Mouse (Mus musculus): Measurements from ENCODE around the gene Hist1h3a. TPM values are rescaled to one million over a fixed set of nuclear protein-coding genes. Genes with fewer than 3 reads are reported as not detected.
"Not testable (repeated sequence)": the region's sequence is repeated elsewhere in the genome, so short reads cannot be mapped to it uniquely, and the experiment has no call there.

Hist1h3a gene
- polyA plus RNA-seq, 1 experiment from 2014 or later: 8.0 TPM

DNA sequence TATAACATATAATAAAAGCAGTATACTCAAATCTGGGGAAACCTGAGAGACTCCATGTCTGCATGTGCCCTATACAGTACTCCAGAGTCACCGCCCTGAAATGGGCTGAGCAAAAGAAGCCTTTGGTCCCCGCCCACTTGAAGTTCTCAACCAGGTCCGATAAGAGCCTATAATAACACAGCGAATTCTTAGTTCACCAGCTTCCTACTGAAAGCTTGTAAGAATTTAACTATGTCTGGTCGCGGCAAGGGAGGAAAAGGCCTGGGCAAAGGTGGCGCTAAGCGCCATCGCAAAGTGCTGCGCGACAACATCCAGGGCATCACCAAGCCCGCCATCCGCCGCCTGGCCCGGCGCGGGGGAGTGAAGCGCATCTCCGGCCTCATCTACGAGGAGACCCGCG lies 5.4 kb downstream of the Hist1h3a start, which contains the start of gene Hist1h4b:
TSS of gene Hist1h4b (plus strand) at position 224 of the 400 bp plus-strand sequence.
- H3K27me3 ChIP-seq: no peaks in the 10 kb centered on the region
- no peaks in the 10 kb centered on the region for H3K9me3 ChIP-seq (replicated peaks)
- H3K4me2 ChIP-seq: peak within 1 kb of the TSS; percentile 70
- H3K4me3 ChIP-seq (replicated peaks): peak within 1 kb of the TSS; percentile 46
- H3K36me3 ChIP-seq: no peaks in the 10 kb centered on the region
- WGBS: under 1% methylated on average over 17 of the region's 22 CpGs
- H3K4me1 ChIP-seq: peaks cover 13% of the 10 kb centered on the region
- H3K9ac ChIP-seq: peak within 1 kb of the TSS; percentile 59
- peak; percentile 79 for ATAC-seq (replicated peaks; ENCODE audit: low FRiP score)
- H3K27ac ChIP-seq: peak within 1 kb of the TSS; percentile 97

DNA sequence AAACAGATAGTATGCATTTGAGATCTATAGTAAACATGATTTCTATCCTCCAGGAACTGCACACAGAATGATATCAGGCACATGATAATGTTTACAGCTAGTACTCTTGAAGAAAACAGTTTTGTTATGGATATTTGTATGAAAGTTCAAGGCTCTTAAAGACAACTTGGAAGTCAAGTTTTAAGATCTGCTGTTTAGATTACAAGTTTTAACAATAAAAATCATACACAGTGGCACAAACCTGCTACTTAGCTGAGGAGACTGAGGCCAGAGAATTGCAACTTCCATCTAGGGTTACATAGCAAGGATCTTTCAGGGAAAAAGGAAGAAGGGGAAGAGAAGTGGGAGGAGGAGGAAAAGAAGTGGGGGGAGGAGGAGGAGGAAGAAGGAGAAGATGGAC lies 7.2 kb downstream of the Hist1h3a start:
- Histone ChIP-seq H3K9ac (no peak overlapping the region), H3K9me3 (replicated peaks) (no peaks in the 10 kb centered on the region), H3K4me2 (no peak overlapping the region), H3K36me3 (no peaks in the 10 kb centered on the region), H3K27ac (0 out of 2 replicates have a peak overlapping the region, but pooled peaks have one; percentile 10), H3K4me3 (replicated peaks) (no peak overlapping the region), H3K27me3 (no peaks in the 10 kb centered on the region), H3K4me1 (peaks cover 7% of the 10 kb centered on the region)
- no peak for ATAC-seq (replicated peaks; ENCODE audit: low FRiP score)

DNA sequence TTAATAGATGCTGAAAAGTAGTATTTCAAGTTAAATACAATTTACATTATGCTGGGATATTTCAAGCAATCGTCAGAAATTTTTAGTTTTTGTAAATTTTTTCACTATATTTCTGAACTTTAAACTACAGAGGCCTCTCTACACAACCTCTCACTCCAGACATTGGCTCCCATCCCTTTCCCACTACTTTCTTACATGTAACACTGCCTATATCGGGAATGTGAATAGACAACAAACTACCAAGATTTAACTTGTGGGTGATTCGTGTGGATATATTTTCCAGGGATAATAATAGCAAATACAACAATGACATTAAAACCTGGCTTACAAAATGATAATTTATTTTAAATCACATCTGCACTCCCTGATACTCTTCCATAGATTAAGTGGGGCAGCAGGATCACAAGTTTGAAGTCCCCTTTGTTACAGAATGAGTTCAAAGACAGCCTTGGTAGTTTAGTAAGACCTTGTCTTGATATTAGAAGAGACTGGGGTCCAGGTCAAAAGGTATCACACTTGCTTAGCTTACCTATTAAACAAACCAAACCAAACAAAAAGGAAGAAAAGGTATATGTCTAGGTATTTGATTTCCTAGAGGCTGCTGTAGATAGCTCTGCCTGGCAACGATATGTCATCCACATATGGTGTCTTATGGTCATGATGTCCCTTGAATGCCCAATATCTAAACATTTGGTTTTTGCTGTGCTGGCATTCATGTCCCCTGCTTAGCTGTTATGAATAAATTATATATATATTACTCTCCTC lies 8.7 kb downstream of the Hist1h3a start:
- 56% methylated on average over 4 of the region's 4 CpGs for WGBS
- no peaks in the 10 kb centered on the region for H3K27me3 ChIP-seq
- peak overlapping the region; percentile 90 for H3K27ac ChIP-seq
- H3K4me3 ChIP-seq (replicated peaks): peak overlapping the region; percentile 44
- no peaks in the 10 kb centered on the region for H3K36me3 ChIP-seq
- peaks cover 6% of the 10 kb centered on the region for H3K4me1 ChIP-seq
- H3K9ac ChIP-seq: no peak overlapping the region
- no peak for ATAC-seq (replicated peaks; ENCODE audit: low FRiP score)
- peak overlapping the region; percentile 57 for H3K4me2 ChIP-seq
- H3K9me3 ChIP-seq (replicated peaks): no peaks in the 10 kb centered on the region

DNA sequence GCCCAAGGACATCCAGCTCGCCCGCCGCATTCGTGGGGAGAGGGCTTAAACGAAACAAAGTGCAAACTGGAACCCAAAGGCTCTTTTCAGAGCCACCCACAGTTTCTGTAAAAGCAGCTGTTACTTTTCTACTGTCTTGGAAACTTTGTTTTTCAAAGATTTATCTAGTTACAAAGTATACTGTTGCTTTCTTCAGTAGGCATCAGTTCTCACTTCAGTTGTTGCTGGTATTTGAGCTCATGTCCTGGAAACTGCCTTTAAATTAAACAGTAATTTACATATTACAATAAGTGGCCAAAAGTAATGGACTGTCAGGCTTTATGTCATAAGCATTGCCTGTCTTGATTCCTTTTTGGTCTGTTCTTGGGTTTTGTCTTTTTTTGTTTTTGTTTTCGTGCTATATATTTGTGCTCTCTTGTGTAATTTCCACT lies 9.4 kb downstream of the Hist1h3a start:
- H3K27ac ChIP-seq: peak overlapping the region; percentile 90
- H3K4me3 ChIP-seq (replicated peaks): peak overlapping the region; percentile 44
- ATAC-seq (replicated peaks; ENCODE audit: low FRiP score): no peak
- WGBS: 4% methylated on average over 6 of the region's 6 CpGs
- H3K9ac ChIP-seq: peak overlapping the region; percentile 41
- H3K9me3 ChIP-seq (replicated peaks): no peaks in the 10 kb centered on the region
- no peaks in the 10 kb centered on the region for H3K27me3 ChIP-seq
- peak overlapping the region; percentile 57 for H3K4me2 ChIP-seq
- no peaks in the 10 kb centered on the region for H3K36me3 ChIP-seq
- peaks cover 14% of the 10 kb centered on the region for H3K4me1 ChIP-seq

DNA sequence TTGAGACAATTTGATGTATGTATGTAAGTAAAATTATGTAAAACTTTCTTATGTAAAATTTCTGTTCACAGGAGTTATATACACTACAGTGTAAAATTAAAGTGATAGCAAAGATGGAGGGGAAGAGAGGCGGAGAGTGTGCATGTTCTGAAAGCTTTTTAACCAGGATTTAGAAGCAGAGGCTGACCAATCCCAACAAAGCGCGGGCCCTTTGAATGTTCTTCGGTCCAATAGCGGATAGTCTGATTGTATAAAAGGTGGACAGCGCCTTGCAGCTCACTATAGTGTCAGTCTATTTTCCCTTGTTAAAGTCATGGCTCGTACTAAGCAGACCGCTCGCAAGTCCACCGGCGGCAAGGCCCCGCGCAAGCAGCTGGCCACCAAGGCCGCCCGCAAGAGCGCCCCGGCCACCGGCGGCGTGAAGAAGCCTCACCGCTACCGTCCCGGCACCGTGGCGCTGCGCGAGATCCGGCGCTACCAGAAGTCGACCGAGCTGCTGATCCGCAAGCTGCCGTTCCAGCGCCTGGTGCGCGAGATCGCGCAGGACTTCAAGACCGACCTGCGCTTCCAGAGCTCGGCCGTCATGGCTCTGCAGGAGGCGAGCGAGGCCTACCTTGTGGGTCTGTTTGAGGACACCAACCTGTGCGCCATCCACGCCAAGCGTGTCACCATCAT lies 10.0 kb downstream of the Hist1h3a start, which contains the start of gene Hist1h3b:
TSS of gene Hist1h3b (plus strand) at position 201 of the 675 bp plus-strand sequence.
- not testable (repeated sequence) for H3K36me3 ChIP-seq
- H3K4me1 ChIP-seq: peaks cover 15% of the 10 kb centered on the region
- peak; percentile 92 for ATAC-seq (replicated peaks; ENCODE audit: low FRiP score)

DNA sequence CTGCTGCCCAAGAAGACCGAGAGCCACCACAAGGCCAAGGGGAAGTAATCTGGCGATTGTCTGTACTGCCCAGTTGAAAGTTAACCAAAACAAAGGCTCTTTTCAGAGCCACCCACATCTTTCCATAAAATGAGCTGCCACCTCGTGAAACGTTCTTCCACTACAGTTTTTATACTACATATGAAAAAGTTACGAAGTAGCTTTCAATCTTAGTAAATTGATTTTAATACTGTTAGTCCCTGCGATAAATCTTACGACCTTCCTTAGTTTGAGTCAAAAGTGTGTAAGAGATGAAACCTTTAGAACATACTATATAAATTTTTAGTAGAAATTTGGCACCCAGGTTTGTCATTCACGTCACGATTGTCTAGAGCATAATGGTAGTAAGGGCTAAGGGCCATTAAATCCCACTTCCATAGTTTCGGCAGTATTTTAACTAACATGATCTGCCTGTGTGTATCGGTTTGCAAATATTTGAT lies 10.7 kb downstream of the Hist1h3a start:
- Histone ChIP-seq H3K4me3 (replicated peaks) (peak overlapping the region; percentile 47), H3K9me3 (replicated peaks) (no peaks in the 10 kb centered on the region), H3K27me3 (no peaks in the 10 kb centered on the region), H3K27ac (peak overlapping the region; percentile 98), H3K4me1 (peaks cover 17% of the 10 kb centered on the region), H3K36me3 (no peaks in the 10 kb centered on the region), H3K9ac (peak overlapping the region; percentile 50), H3K4me2 (peak overlapping the region; percentile 62)
- under 1% methylated on average over 11 of the region's 11 CpGs for WGBS
- ATAC-seq (replicated peaks; ENCODE audit: low FRiP score): no peak

More for the DNA sequence above, 10.0 kb downstream of the Hist1h3a start, which contains the start of gene Hist1h3b:
- H3K27me3 ChIP-seq; H3K9me3 ChIP-seq (replicated peaks): not testable (repeated sequence)
- peak within 1 kb of the TSS; percentile 62 for H3K4me2 ChIP-seq
- under 1% methylated on average over 19 of the region's 47 CpGs for WGBS
- H3K27ac ChIP-seq: peak within 1 kb of the TSS; percentile 98
- H3K9ac ChIP-seq: peak within 1 kb of the TSS; percentile 50
- peak within 1 kb of the TSS; percentile 47 for H3K4me3 ChIP-seq (replicated peaks)

DNA sequence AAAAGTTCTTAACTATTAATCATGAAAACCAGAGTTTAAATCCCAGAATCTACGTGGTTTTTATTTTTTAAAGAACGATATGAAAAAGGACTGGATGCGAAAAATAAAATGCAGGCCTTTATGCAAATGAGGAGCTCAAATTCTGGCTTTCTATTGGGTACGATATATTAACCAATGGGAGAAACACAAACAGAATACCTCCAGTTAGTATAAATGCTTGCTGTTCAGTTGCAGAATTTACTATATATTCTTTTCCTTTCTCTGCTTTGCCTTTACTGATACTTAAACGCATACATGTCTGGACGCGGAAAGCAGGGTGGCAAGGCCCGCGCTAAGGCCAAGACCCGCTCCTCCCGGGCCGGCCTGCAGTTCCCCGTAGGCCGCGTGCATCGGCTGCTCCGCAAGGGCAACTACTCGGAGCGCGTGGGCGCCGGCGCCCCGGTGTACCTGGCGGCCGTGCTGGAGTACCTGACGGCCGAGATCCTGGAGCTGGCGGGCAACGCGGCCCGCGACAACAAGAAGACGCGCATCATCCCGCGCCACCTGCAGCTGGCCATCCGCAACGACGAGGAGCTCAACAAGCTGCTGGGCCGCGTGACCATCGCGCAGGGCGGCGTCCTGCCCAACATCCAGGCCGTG lies 11.2 kb downstream of the Hist1h3a start, which contains the start of gene Hist1h2ab:
TSS of gene Hist1h2ab (plus strand) at position 288 of the 639 bp plus-strand sequence.
- Histone ChIP-seq H3K9ac (peak within 1 kb of the TSS; percentile 50), H3K27ac (peak within 1 kb of the TSS; percentile 98), H3K4me1 (peaks cover 17% of the 10 kb centered on the region), H3K4me3 (replicated peaks) (peak within 1 kb of the TSS; percentile 47), H3K4me2 (peak within 1 kb of the TSS; percentile 62)
- WGBS: under 1% methylated on average over 33 of the region's 47 CpGs
- H3K27me3 ChIP-seq; H3K36me3 ChIP-seq; H3K9me3 ChIP-seq (replicated peaks): not testable (repeated sequence)
- ATAC-seq (replicated peaks; ENCODE audit: low FRiP score): peak; percentile 54

DNA sequence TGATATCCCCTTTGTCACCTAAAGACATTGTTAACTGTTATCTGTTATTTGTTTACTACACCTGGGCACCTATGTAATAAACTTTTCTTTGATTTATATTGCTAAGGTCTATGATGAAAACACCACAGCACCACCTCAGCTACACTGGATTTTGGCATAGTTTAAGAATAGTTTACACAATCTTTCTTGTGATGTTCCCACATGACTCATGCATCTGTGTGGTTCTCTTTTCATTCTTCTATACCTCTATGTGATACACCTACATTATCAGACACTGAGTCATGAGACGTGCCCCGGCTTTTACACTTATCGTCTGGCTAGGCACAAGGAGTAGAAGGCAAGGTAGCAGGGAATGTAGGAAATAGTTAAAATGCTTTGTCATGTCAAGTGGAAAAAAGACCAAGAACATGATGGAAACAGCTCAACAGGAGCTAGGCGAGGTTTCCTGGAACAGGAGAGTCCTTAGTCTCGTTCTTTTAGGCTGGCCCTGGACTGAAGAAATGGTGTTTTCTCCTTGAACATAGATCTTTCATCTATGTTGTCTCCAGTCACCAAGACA lies 12.5 kb downstream of the Hist1h3a start:
- Histone ChIP-seq H3K27me3 (no peaks in the 10 kb centered on the region), H3K9me3 (replicated peaks) (no peaks in the 10 kb centered on the region), H3K4me1 (peaks cover 17% of the 10 kb centered on the region), H3K9ac (no peak overlapping the region), H3K27ac (peak overlapping the region; percentile 89), H3K4me2 (no peak overlapping the region), H3K4me3 (replicated peaks) (no peak overlapping the region), H3K36me3 (no peaks in the 10 kb centered on the region)
- no peak for ATAC-seq (replicated peaks; ENCODE audit: low FRiP score)
- 92% methylated on average over 5 of the region's 5 CpGs for WGBS

DNA sequence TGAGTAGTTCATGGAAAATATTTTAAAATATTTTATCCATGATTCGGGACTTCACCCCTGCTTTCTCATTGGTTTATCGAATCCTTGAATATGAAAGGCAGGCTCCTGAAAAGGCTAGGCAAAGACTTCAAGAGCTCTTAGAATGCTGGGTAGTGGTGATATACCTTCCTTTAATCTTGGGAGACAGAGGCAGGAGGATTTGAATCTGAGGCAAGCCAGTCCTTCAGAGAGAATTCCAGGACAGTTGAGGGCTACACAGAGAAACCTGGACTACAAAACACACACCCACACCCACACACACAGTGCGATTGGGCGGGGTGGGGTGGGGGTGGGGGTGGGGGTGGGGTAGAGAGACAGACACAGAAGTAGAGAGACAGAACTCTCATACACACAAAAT lies 14.3 kb downstream of the Hist1h3a start:
- no peak overlapping the region; the same call in 1 of the 2 replicates for H3K9ac ChIP-seq
- ATAC-seq (replicated peaks; ENCODE audit: low FRiP score): no peak
- 0 out of 2 replicates have a peak overlapping the region, but pooled peaks have one; percentile 52 for H3K4me3 ChIP-seq (replicated peaks)

DNA sequence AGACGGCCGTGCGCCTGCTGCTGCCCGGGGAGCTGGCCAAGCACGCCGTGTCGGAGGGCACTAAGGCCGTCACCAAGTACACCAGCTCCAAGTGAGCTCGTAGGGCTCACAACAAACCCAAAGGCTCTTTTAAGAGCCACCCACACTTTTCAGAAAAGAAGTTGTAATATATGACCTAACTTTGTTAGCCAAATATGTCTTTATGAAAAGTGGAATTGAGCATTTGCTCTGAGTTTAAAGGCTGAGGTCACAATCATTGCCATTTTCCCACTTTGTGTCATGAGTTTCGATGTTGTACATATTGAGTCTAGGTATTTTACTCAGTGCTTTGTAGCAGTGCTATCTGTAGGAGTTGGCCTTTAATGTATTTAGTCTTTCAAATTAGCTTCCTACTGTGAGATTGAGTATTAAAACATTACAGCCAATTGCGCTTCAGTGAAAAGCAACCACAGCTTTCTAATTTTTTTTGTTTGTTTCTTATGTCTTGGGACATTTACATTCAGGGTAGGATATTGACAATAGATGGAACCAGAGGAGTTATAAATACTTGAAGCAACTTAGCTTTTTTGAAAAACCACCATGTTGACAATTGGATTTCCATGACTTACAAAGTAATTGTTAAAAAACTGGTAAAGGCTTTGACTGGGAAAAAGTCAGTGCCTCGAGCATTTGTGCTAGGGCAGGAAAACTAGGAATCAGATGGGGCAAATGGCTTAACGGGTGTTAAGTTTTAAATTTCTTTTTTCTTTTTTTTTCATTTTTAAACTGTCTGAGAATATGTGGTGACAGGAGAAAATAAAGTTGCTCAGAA lies 14.9 kb downstream of the Hist1h3a start:
- Histone ChIP-seq H3K4me3 (replicated peaks) (peak overlapping the region; percentile 52), H3K4me1 (peaks cover 20% of the 10 kb centered on the region), H3K36me3 (no peaks in the 10 kb centered on the region), H3K4me2 (peak overlapping the region; percentile 59), H3K9ac (peak overlapping the region; percentile 60), H3K9me3 (replicated peaks) (no peaks in the 10 kb centered on the region), H3K27ac (peak overlapping the region; percentile 100), H3K27me3 (no peaks in the 10 kb centered on the region)
- WGBS: 5% methylated on average over 13 of the region's 13 CpGs
- ATAC-seq (replicated peaks; ENCODE audit: low FRiP score): peak; percentile 1; the same call in 1 of the 2 replicates

More for the DNA sequence above, 14.3 kb downstream of the Hist1h3a start:
- peak overlapping the region; percentile 59 for H3K4me2 ChIP-seq
- no peaks in the 10 kb centered on the region for H3K9me3 ChIP-seq (replicated peaks)
- no peaks in the 10 kb centered on the region for H3K27me3 ChIP-seq
- H3K27ac ChIP-seq: peak overlapping the region; percentile 100
- WGBS: 9% methylated on average over 4 of the region's 4 CpGs
- H3K36me3 ChIP-seq: no peaks in the 10 kb centered on the region
- H3K4me1 ChIP-seq: peaks cover 20% of the 10 kb centered on the region

All from kidney, embryonic 15.5 days (tissue).